In genomic region chr1:64560105-64560504, GRCm38 (mm10) we compare ENCODE assay signal across 24 mouse cellular contexts. TPM values are rescaled to one million over a fixed set of nuclear protein-coding genes. Genes with fewer than 3 reads are reported as not detected.
DNase-seq lines count a peak whose midpoint lies in the region; ATAC-seq and TF ChIP-seq lines count a peak whose summit lies in the region.
"Had no signal": no experiment of that assay in that cellular context is flagged by ENCODE, and none has a peak within 500 bp of the region (broad histone marks: within the 10 kb centered on the region; RNA-seq: fewer than 3 reads in every experiment).

No protein-coding gene starts in this region.

- H3K4me1 ChIP-seq in heart, embryonic 13.5 days = no peaks in the 10 kb centered on the region
- H3K4me1 ChIP-seq in MEL (ENCODE audit: control insufficient read depth in 1 of 2, insufficient read depth in 2 of 2, low read length in 2 of 2) = peaks cover 0 to 10% of the 10 kb centered on the region in 2 experiments; a peak in 2 of 4 replicates
- H3K4me1 ChIP-seq: embryonic facial prominence, embryonic 12.5 days; embryonic facial prominence, embryonic 15.5 days; heart, embryonic 15.5 days; hindbrain, embryonic 10.5 days; hindbrain, embryonic 13.5 days; intestine, embryonic 15.5 days had no signal

- no peaks in the 10 kb centered on the region for H3K9me3 ChIP-seq in heart, embryonic 13.5 days
- H3K9me3 ChIP-seq in MEL (replicated peaks; ENCODE audit: insufficient read depth, low read length) = no peaks in the 10 kb centered on the region
- H3K9me3 ChIP-seq: embryonic facial prominence, embryonic 12.5 days; embryonic facial prominence, embryonic 15.5 days; heart, embryonic 15.5 days; hindbrain, embryonic 10.5 days; hindbrain, embryonic 13.5 days; intestine, embryonic 15.5 days had no signal

- no peaks in the 10 kb centered on the region for H3K27me3 ChIP-seq in heart, embryonic 13.5 days (replicated peaks)
- no peaks in the 10 kb centered on the region for H3K27me3 ChIP-seq in MEL (ENCODE audit: control insufficient read depth in 1 of 2, insufficient read depth in 2 of 2, low read length in 2 of 2)
- H3K27me3 ChIP-seq: embryonic facial prominence, embryonic 12.5 days; embryonic facial prominence, embryonic 15.5 days; heart, embryonic 15.5 days; hindbrain, embryonic 13.5 days; intestine, embryonic 15.5 days had no signal

- no peak for ATAC-seq in heart, embryonic 13.5 days (ENCODE audit: extremely low read depth, insufficient number of reproducible peaks, low FRiP score, low TSS enrichment)
- ATAC-seq: forebrain, embryonic 14.5 days; forebrain, postnatal 0 days; hindbrain, embryonic 16.5 days; intestine, embryonic 15.5 days had no signal

- no peak for TF ChIP-seq POLR2A in MEL (IDR thresholded peaks at IDR 0.05; ENCODE audit: control insufficient read depth in 1 of 2, insufficient read depth in 1 of 2, low read depth in 1 of 2, low read length in 2 of 2, poor library complexity in 1 of 2)

- 0 out of 2 replicates have a peak overlapping the region, but pooled peaks have one; percentile 24 for H3K27ac ChIP-seq in gastrocnemius, adult 2 months
- peak overlapping the region; percentile 48; the same call in 1 of the 2 replicates for H3K27ac ChIP-seq in heart, embryonic 13.5 days (replicated peaks)
- H3K27ac ChIP-seq in MEL (ENCODE audit: control insufficient read depth, low read depth, low read length) = no peak overlapping the region
- H3K27ac ChIP-seq: embryonic facial prominence, embryonic 12.5 days; embryonic facial prominence, embryonic 15.5 days; heart, embryonic 15.5 days; hindbrain, embryonic 10.5 days; hindbrain, embryonic 13.5 days; intestine, embryonic 15.5 days had no signal

- TF ChIP-seq CTCF in gastrocnemius, adult 2 months (IDR thresholded peaks at IDR 0.05) = no peak
- no peak for TF ChIP-seq CTCF in MEL (IDR thresholded peaks at IDR 0.05 in 2 of 3, conservative IDR thresholded peaks at IDR 0.05 in 1 of 3; ENCODE audit: control insufficient read depth in 1 of 3, insufficient read depth in 1 of 3, low read depth in 2 of 3, low read length in 3 of 3, poor library complexity in 1 of 3, severe bottlenecking in 1 of 3)

- TF ChIP-seq EP300 in MEL (IDR thresholded peaks at IDR 0.05; ENCODE audit: low read depth in 1 of 2, low read length in 2 of 2) = peak; percentile 73 to 80

- H3K9ac ChIP-seq in heart, embryonic 13.5 days = no peak overlapping the region
- H3K9ac ChIP-seq in MEL (ENCODE audit: control insufficient read depth, low read depth, low read length, poor library complexity, severe bottlenecking) = no peak overlapping the region
- H3K9ac ChIP-seq: embryonic facial prominence, embryonic 12.5 days; embryonic facial prominence, embryonic 15.5 days; forebrain, postnatal 0 days; heart, embryonic 15.5 days; hindbrain, embryonic 13.5 days; intestine, embryonic 15.5 days had no signal

- DNase-seq in gastrocnemius, adult 2 months = no peak
- no peak for DNase-seq in gastrocnemius, adult 8-10 months (ENCODE audit: low spot score in 2 of 2)
- no peak for DNase-seq in heart, postnatal 14 days
- DNase-seq in MEL (ENCODE audit: low read depth, low spot score) = peak; percentile 62
- no peak for DNase-seq in cerebellum, adult 8-10 months
- DNase-seq: adrenal gland, adult 2 months; adrenal gland, postnatal 14 days; cerebellum, adult 18-20 months; cerebellum, adult 9-11 months; cerebellum, postnatal 25 days; forebrain, postnatal 0 days; gastrocnemius, postnatal 10 days; gastrocnemius, postnatal 36 days; kidney, adult 11 months; kidney, adult 9 months had no signal

- TF ChIP-seq RAD21 in MEL (IDR thresholded peaks at IDR 0.05; ENCODE audit: low read depth, low read length) = no peak

- whole genome bisulfite sequencing in heart, embryonic 13.5 days = 76% methylated on average over 3 of the region's 3 CpGs

- peaks cover 58% of the 10 kb centered on the region for H3K36me3 ChIP-seq in heart, embryonic 13.5 days
- H3K36me3 ChIP-seq in MEL (ENCODE audit: control insufficient read depth in 1 of 2, insufficient read depth in 2 of 2, low read length in 2 of 2) = peaks cover 16 to 18% of the 10 kb centered on the region in 2 experiments

- intact Hi-C loops in gastrocnemius, adult 2 months (cut with DNase I) = no loop called here
- intact Hi-C loops in heart, postnatal 14 days (cut with DNase I) = no loop called here

- H3K79me2 ChIP-seq in MEL (ENCODE audit: control insufficient read depth, insufficient read depth, low read length, poor library complexity) = no peaks in the 10 kb centered on the region

- no peak overlapping the region for H3K4me3 ChIP-seq in gastrocnemius, adult 2 months
- H3K4me3 ChIP-seq in heart, embryonic 13.5 days = no peak overlapping the region
- no peak overlapping the region for H3K4me3 ChIP-seq in MEL (ENCODE audit: control insufficient read depth in 1 of 2, insufficient read depth in 1 of 2, low read depth in 2 of 2, low read length in 2 of 2)
- H3K4me3 ChIP-seq: embryonic facial prominence, embryonic 12.5 days; embryonic facial prominence, embryonic 15.5 days; heart, embryonic 15.5 days; hindbrain, embryonic 10.5 days; hindbrain, embryonic 13.5 days; intestine, embryonic 15.5 days had no signal

- no peak overlapping the region for H3K4me2 ChIP-seq in heart, embryonic 13.5 days
- H3K4me2 ChIP-seq: embryonic facial prominence, embryonic 12.5 days; embryonic facial prominence, embryonic 15.5 days; heart, embryonic 15.5 days; hindbrain, embryonic 13.5 days; intestine, embryonic 15.5 days had no signal

TF ChIP-seq in MEL, 35 proteins besides CTCF, POLR2A, EP300 and RAD21:
- TF ChIP-seq USF1 (IDR thresholded peaks at IDR 0.05; ENCODE audit: low read depth, low read length) (no peak), ZC3H11A (IDR thresholded peaks at IDR 0.05; ENCODE audit: low read depth, low read length) (no peak), TCF12 (IDR thresholded peaks at IDR 0.05; ENCODE audit: low read depth, low read length) (peak; percentile 59), TAL1 (IDR thresholded peaks at IDR 0.05; ENCODE audit: low read length) (peak; percentile 43), GABPA (IDR thresholded peaks at IDR 0.05; ENCODE audit: low read depth, low read length) (no peak), POLR2AphosphoS2 (IDR thresholded peaks at IDR 0.05; ENCODE audit: low read length) (no peak), ETS1 (IDR thresholded peaks at IDR 0.05; ENCODE audit: low read depth, low read length) (peak; percentile 39; the same call in 1 of the 2 replicates), GATA1 (IDR thresholded peaks at IDR 0.05; ENCODE audit: low read depth, low read length) (peak; percentile 56), ELF1 (IDR thresholded peaks at IDR 0.05; ENCODE audit: low read depth, low read length) (no peak), MEF2A (IDR thresholded peaks at IDR 0.05; ENCODE audit: extremely low read depth, insufficient replicate concordance, low read depth, low read length, poor library complexity, severe bottlenecking) (no peak), RCOR1 (IDR thresholded peaks at IDR 0.05; ENCODE audit: low read depth, low read length) (peak; percentile 79), CHD2 (IDR thresholded peaks at IDR 0.05; ENCODE audit: low read length) (no peak), MYB (IDR thresholded peaks at IDR 0.05; ENCODE audit: low read depth, low read length) (no peak)
TF ChIP-seq in MEL: peak in this region for 5.

RNA-seq across cellular contexts. Expression of gene Creb1, which starts 27.7 kb away (rescaled TPM):
- 10 to 100 TPM; 19.5 to 25.3 TPM for total RNA-seq in gastrocnemius, adult 2 months (2021)
- 10 to 100 TPM; 15.1 to 19.7 (median 17.5) TPM for total RNA-seq in gastrocnemius, adult 8-10 months (2022)
- 18.7 and 20.8 TPM in 2 replicates for polyA plus RNA-seq in heart, embryonic 13.5 days (2015; fragmentation: Nextera tagmentation; extraction: Ambion mirVana)
- 10 to 100 TPM; 29.9 to 37.4 TPM for total RNA-seq in heart, postnatal 14 days (2021)
- total RNA-seq in MEL (2012; rRNA removed) = 22.8 and 25.4 TPM in 2 replicates
- polyA plus RNA-seq in MEL (2012; ENCODE audit: insufficient read depth in 1 of 2, insufficient read length in 2 of 2, low read depth in 1 of 2, low replicate concordance in 2 of 2, missing spikeins in 1 of 2) = 10 to 100 TPM; 21.8 to 49.1 TPM

RNA-seq across cellular contexts. Expression of gene Mettl21a, which starts 56.9 kb away (rescaled TPM):
- 10 to 100 TPM in 1 of 2 experiments, 1 to 10 TPM in 1; 8.1 to 10.6 TPM for total RNA-seq in gastrocnemius, adult 2 months (2021)
- total RNA-seq in gastrocnemius, adult 8-10 months (2022) = 10 to 100 TPM in 2 of 4 experiments, 1 to 10 TPM in 2; 8.0 to 14.6 (median 10.0) TPM
- polyA plus RNA-seq in heart, embryonic 13.5 days (2015; fragmentation: Nextera tagmentation; extraction: Ambion mirVana) = 11.9 and 12.9 TPM in 2 replicates
- total RNA-seq in heart, postnatal 14 days (2021) = 1 to 10 TPM; 6.4 to 8.4 TPM
- 7.4 and 7.5 TPM in 2 replicates for total RNA-seq in MEL (2012; rRNA removed)
- polyA plus RNA-seq in MEL (2012; ENCODE audit: insufficient read depth in 1 of 2, insufficient read length in 2 of 2, low read depth in 1 of 2, low replicate concordance in 2 of 2, missing spikeins in 1 of 2) = 1 to 10 TPM in 1 of 2 experiments, not detected in 1; 8.5 TPM
